Mouse (Mus musculus) limb, embryonic 12.5 days (tissue): ENCODE data around the gene Limd2. TPM values are rescaled to one million over a fixed set of nuclear protein-coding genes. Genes with fewer than 3 reads are reported as not detected.

ENCODE experiments used
- ATAC-seq: fragments of 200-750 bp; cut with Nextera tagmentation; 2 replicates; pipeline ENCODE4 v1.8.0; 2017; ENCODE audit warnings: low read depth, moderate TSS enrichment; ENCODE audit not compliant: insufficient number of reproducible peaks, insufficient read depth, low FRiP score, low TSS enrichment
- H3K27ac ChIP-seq: fragments of 300-500 bp; sonication (generic); 2 replicates; pipeline ENCODE4 v1.5.1; 2016; ENCODE audit warnings: mild to moderate bottlenecking, moderate library complexity
- H3K27me3 ChIP-seq: fragments of 300-500 bp; sonication (generic); 2 replicates; pipeline ENCODE4 v1.6.1; 2016; ENCODE audit warnings: mild to moderate bottlenecking, moderate library complexity
- H3K36me3 ChIP-seq: fragments of 300-500 bp; sonication (generic); 2 replicates; pipeline ENCODE4 v1.6.1; 2016; ENCODE audit warnings: mild to moderate bottlenecking, moderate library complexity
- H3K4me1 ChIP-seq: fragments of 300-500 bp; sonication (generic); replicated peaks from 2 replicates; pipeline ENCODE4 v1.6.1; 2016
- H3K4me2 ChIP-seq: fragments of 300-500 bp; sonication (generic); 2 replicates; pipeline ENCODE4 v1.6.1; 2016; ENCODE audit warnings: mild to moderate bottlenecking, moderate library complexity
- H3K4me3 ChIP-seq: fragments of 300-500 bp; sonication (generic); replicated peaks from 2 replicates; pipeline ENCODE4 v1.5.1; 2016; ENCODE audit warnings: mild to moderate bottlenecking
- H3K9ac ChIP-seq: fragments of 300-500 bp; sonication (generic); replicated peaks from 2 replicates; pipeline ENCODE4 v1.6.1; 2016; ENCODE audit warnings: mild to moderate bottlenecking, moderate library complexity
- H3K9me3 ChIP-seq: fragments of 300-500 bp; sonication (generic); 2 replicates; pipeline ENCODE4 v1.6.1; 2016; ENCODE audit warnings: mild to moderate bottlenecking, moderate library complexity
- WGBS: fragments of 180-500 bp; shearing (Covaris S2); methylation state at CpG from one replicate; pipeline ENCODE4 v1.1.7; 2016; 5-methylcytosine and 5-hydroxymethylcytosine counted together
- polyA plus RNA-seq: library from polyadenylated mRNA; unstranded; fragments of >200 nt; fragmentation: Nextera tagmentation; extraction: Ambion mirVana; gene quantifications from 2 replicates; pipeline ENCODE4 v1.2.1, GENCODE M21; 2016

The Limd2 gene
- polyA plus RNA-seq, 1 experiment from 2014 or later: 508 TPM

DNA sequence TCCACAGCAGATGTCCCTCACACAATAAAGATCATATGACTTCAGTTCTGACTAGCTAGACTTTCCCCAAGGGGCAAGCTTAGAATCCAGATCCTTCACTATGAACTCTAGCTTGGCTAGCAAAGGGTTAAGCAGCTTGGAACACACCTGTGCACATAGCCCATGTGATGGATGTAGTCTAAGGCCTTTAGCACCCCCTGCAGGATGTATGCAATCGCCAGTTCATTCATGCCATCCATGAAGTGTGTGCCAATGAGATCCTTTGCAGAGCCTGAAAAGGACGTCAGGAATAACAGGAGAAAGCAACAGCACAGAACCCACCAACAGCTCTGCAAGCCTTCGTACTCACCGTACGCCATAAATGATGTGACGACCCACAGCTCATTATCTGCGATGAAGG is 10.1 kb upstream of the Limd2 start:
- H3K36me3 ChIP-seq: peaks cover 62% of the 10 kb centered on the region

DNA sequence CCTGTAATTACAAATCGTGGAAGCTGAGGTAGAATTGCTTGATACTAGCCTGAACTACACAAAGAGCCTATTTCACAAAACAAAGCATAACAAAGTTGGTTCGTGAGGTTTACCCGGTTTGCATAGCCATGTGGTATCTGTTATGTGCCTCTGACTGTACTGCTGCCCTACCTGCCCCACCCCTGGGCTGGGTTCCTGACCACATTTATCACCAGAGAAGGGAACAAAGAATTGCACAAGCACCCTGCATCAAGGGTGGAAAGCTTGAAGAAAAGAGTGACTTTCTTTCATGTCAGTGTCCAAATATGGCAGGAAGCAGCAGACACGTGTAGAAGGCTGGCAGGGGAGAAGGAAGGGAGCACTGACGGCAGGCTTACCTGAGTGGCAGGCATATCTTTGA is 6.8 kb upstream of the Limd2 start:
- H3K4me3 ChIP-seq: no peak overlapping the region
- H3K9ac ChIP-seq: no peak overlapping the region
- peaks cover 85% of the 10 kb centered on the region for H3K36me3 ChIP-seq
- WGBS: 90% methylated on average over 5 of the region's 5 CpGs
- H3K4me2 ChIP-seq: no peak overlapping the region
- no peak for ATAC-seq
- H3K27me3 ChIP-seq: no peaks in the 10 kb centered on the region
- H3K4me1 ChIP-seq: no peaks in the 10 kb centered on the region
- H3K27ac ChIP-seq: no peak overlapping the region
- H3K9me3 ChIP-seq: no peaks in the 10 kb centered on the region

More for the DNA sequence above, 10.1 kb upstream of the Limd2 start:
- Histone ChIP-seq H3K4me1 (0 out of 2 replicates have a peak, but pooled peaks cover 6% of the 10 kb centered on the region), H3K4me2 (no peak overlapping the region), H3K27me3 (no peaks in the 10 kb centered on the region), H3K9ac (no peak overlapping the region), H3K9me3 (no peaks in the 10 kb centered on the region), H3K27ac (no peak overlapping the region), H3K4me3 (no peak overlapping the region)
- ATAC-seq: no peak
- WGBS: 79% methylated on average over 7 of the region's 7 CpGs

DNA sequence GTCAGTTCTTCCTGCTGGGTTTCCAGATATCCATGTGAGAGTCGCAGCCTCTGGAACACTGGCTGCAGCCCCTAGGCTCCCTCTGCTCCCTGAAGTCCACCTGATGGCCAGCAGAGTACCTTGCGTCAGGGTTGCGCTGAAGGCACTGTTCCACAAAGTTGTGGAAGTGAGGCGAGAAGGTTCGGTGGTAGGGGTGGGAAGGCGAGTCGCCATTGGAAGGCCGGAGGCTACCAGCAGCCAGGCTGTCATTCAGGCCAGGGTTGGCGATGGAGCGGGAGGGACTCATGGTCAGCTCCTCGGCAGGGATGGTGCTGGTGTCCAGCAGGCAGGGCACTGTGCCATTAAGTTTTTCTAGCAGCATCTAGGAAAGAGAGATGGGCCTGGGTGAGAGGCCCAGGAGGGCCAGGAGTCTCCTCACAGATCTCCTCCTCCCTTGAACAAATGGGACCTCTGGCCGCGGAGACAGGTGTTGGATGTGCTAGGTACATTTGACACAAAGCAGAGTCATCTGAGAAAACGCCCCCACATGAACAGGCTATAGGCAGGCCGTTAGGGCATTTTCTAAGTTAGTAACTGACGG is 4.0 kb upstream of the Limd2 start:
- WGBS: 90% methylated on average over 16 of the region's 16 CpGs
- no peak for ATAC-seq
- Histone ChIP-seq H3K4me3 (no peak overlapping the region), H3K36me3 (peaks cover 69% of the 10 kb centered on the region), H3K4me2 (no peak overlapping the region), H3K4me1 (peaks cover 17% of the 10 kb centered on the region), H3K9me3 (no peaks in the 10 kb centered on the region), H3K27me3 (no peaks in the 10 kb centered on the region), H3K9ac (no peak overlapping the region), H3K27ac (no peak overlapping the region)

DNA sequence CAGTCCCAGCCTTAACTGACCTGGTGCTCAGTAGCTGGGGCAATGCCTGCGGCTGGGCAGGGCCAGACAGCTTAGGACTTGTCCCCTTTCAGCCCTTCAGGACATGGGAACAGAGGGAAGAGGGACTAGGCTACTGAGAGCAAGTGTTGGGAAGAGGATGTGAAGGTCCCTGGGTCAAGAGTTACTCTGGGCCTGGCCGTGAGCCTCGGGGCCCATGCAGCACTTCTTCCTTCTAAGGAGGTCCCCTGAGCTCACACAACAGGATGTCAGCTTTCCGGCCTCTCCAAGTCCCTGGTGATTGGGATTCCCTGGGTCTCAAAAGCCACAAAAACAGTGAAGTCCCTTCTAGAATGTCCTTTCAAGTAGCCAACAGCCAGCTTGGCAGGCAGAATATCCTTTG is 2.9 kb upstream of the Limd2 start:
- no peak for ATAC-seq
- Histone ChIP-seq H3K9me3 (no peaks in the 10 kb centered on the region), H3K27ac (no peak overlapping the region), H3K36me3 (peaks cover 65% of the 10 kb centered on the region), H3K4me3 (no peak overlapping the region), H3K27me3 (no peaks in the 10 kb centered on the region), H3K4me2 (no peak overlapping the region), H3K9ac (no peak overlapping the region), H3K4me1 (peaks cover 25% of the 10 kb centered on the region)
- WGBS: 80% methylated on average over 4 of the region's 4 CpGs

DNA sequence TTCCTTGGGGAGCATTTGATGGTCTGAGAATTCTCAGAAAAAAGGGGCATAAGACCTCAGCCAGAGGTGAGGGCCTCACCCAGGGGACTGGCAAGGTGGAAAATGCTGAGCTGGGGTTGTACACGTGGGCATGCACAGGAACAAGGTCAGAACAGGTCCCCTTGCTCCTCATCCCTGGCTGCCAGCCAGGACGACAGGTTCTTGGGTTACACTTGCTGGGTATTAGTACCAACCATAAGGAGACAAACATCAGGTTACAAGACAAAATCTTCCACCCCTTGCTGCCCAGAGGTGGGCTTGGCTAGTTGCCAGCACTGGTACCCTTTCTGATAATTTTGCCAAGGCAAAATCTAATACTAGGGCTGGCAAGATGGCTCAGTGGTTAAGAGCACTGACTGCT is 1.6 kb upstream of the Limd2 start:
- ATAC-seq: no peak
- Histone ChIP-seq H3K4me1 (peaks cover 36% of the 10 kb centered on the region), H3K4me2 (no peak overlapping the region), H3K9me3 (no peaks in the 10 kb centered on the region), H3K36me3 (peaks cover 67% of the 10 kb centered on the region), H3K9ac (no peak overlapping the region), H3K27me3 (no peaks in the 10 kb centered on the region), H3K27ac (peak overlapping the region; percentile 100; the same call in 1 of the 2 replicates), H3K4me3 (no peak overlapping the region)
- 82% methylated on average over 2 of the region's 2 CpGs for WGBS

DNA sequence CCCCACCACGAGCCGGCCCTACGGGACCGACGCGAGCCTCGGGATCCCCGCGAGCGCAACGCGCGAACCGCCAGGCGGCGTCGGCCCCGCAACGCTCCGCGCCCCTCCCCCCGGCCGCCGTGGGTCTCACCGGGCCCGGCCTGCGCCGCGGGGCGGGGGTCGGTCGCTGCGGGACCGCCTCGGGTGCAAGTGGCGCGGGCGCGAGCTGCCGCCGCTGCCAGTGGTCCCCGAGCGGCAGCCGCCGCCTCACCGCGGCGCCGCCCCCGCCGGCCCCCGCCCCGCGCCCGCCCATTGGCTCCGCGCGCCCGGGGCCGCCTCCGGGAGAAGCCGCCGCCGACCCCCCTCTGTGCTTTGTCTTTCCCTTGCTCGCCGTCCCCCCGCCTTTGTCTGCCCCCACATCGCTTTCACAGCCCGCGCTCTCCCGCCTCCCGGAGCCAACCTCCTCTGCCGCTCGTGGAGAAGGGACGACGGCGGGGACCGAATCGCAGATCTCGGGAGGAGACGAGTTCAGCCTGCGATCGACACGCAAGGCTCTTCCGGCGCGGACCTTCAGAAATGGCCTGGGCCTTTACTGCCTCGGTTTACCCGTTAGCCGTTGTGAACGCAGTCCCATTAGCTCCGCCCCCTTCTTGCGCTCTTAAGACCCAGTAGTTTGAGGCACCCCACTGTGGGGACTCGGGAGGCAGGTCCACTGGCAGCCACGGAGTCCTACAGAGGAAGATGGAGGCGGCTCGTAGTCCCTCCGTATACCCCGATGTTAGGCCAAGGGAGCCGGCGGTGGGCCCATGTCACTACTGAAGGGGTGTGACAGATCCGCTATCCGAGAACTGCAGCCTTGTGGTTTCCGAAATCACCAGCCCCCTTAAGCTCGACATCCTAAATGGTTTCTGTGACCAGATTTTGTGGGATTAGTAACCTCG is 479 bp downstream of the Limd2 start:
- H3K9me3 ChIP-seq: no peaks in the 10 kb centered on the region
- peak overlapping the region; percentile 95 for H3K4me2 ChIP-seq
- H3K36me3 ChIP-seq: peaks cover 67% of the 10 kb centered on the region
- H3K4me3 ChIP-seq: peak overlapping the region; percentile 85
- H3K9ac ChIP-seq: peak overlapping the region; percentile 98
- ATAC-seq: peak; percentile 35
- H3K4me1 ChIP-seq: peaks cover 47% of the 10 kb centered on the region
- peak overlapping the region; percentile 100 for H3K27ac ChIP-seq
- under 1% methylated on average over 104 of the region's 106 CpGs for WGBS
- H3K27me3 ChIP-seq: no peaks in the 10 kb centered on the region

DNA sequence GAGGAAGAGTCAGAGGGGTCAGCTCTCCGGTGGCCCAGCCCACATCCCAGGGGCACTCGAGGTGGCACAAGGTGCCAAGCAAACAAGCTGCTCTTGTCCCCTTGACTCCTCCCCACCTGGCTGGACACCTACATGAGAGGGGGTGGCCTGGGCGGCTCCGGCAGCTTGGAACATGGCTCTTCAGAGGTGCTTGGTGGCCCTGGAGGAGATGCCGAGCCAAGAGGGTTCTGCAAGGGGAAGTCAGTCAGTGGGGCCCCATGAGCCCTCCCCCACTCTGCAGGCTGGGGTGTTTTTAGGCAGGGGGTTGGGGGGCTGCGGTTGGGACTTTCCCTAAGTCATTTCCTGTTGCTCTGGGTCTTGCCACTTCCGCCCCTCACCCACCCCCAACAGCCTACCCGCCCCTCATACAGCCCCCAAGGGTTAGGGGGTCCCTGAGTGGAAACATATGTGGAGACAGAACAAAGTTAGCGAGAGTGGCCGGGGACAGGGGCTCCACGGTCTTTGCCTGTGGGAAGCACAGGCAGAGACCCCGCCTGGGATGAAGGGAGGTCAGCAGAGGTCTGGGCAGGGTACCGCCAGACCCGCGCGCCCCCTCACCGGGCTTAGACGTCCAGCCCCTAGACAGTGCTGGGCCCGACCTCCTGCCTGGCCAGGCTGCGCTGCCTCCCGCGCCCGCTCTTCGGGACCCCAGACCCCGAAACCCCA is 1.3 kb downstream of the Limd2 start:
- ATAC-seq: peak; percentile 58
- 3% methylated on average over 23 of the region's 25 CpGs for WGBS

DNA sequence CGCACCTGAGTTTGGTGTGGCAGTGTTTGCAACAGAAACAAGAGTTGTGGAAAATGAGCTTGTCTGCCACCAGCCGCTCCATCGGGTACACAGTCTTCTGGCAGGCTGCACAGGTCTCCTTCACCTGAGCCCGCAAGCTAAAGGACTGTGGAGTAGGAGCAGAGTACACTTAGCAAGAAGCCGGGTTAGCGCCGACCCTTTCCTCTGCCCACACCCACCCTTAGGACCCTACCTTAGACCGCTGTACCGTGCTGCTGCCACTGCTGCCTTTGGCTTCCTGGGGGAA is 1.8 kb downstream of the Limd2 start:
- peak overlapping the region; percentile 95 for H3K4me2 ChIP-seq
- H3K27me3 ChIP-seq: no peaks in the 10 kb centered on the region
- WGBS: 37% methylated on average over 9 of the region's 9 CpGs
- H3K4me1 ChIP-seq: peaks cover 47% of the 10 kb centered on the region
- H3K4me3 ChIP-seq: peak overlapping the region; percentile 85
- H3K9ac ChIP-seq: peak overlapping the region; percentile 98
- H3K36me3 ChIP-seq: peaks cover 67% of the 10 kb centered on the region
- no peaks in the 10 kb centered on the region for H3K9me3 ChIP-seq
- H3K27ac ChIP-seq: peak overlapping the region; percentile 100
- peak; percentile 5 for ATAC-seq

More for the DNA sequence above, 1.3 kb downstream of the Limd2 start:
- Histone ChIP-seq H3K4me1 (peaks cover 47% of the 10 kb centered on the region), H3K9me3 (no peaks in the 10 kb centered on the region), H3K9ac (peak overlapping the region; percentile 98), H3K4me2 (peak overlapping the region; percentile 95), H3K27me3 (no peaks in the 10 kb centered on the region), H3K27ac (peak overlapping the region; percentile 100), H3K36me3 (peaks cover 67% of the 10 kb centered on the region), H3K4me3 (peak overlapping the region; percentile 85)

DNA sequence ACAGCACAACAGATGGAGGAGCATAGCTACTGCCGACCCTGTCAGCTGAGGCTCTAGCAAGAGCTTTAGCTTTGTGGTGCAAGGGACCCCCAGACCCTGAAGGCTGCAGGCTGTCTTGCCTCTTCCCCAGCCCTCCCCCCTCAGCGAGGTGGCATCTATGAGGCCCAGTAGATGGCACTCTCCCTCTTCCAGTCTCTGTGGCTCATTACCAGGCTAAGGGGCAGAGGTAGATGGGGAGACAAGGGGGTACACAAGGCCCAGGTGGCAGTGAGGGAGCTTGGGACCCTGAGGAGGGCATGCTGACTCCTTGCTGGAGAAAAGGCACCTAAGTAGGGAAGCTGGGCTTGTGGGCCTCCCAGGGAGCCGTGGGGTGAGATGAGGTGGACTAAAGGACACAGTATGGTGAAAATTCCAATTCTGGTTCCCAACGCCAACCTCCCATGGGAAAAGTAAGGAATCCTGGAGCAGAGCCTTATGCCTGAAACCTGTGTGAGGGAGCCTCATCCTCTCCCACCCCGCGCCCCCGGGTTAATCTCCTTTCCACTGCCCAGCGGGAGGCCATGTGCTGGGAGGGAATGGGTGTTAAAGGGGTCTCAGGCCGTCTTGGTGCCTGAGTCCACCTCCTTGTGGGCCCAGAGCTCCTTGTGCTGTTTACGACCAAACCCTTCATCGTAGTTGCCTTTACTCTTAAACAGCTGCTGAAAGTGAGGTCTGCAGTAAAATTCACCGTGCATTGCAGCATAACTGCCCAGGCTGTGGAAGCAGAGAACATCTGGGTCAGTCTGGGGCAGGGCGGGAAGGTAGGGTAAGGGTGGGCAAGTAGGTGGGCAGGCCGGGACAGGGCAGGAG is 2.4 kb downstream of the Limd2 start:
- Histone ChIP-seq H3K27ac (peak overlapping the region; percentile 100), H3K4me3 (peak overlapping the region; percentile 85), H3K27me3 (no peaks in the 10 kb centered on the region), H3K36me3 (peaks cover 67% of the 10 kb centered on the region), H3K4me1 (peaks cover 47% of the 10 kb centered on the region), H3K4me2 (peak overlapping the region; percentile 95), H3K9me3 (no peaks in the 10 kb centered on the region), H3K9ac (peak overlapping the region; percentile 98)
- 50% methylated on average over 14 of the region's 14 CpGs for WGBS
- no peak for ATAC-seq

DNA sequence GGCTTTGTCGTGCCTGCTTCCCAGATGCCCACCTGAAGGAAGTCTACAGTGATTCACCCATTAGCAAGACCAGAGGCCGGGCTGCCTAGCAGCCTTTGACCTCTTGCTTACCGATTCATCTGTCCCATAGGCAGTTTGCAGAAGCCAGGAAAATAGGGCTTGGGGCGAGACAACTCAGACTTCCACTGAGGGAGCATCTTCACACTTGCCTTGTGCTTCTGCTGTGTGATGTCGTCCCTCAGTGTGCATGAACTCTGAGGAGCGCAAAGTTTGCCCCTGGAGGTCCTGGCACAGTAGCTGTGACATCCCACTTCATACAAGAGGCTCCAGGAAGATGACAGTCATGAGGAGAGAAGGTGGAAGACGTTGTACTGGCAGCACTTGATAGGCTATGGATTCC is 3.5 kb downstream of the Limd2 start:
- H3K9ac ChIP-seq: no peak overlapping the region
- H3K4me3 ChIP-seq: no peak overlapping the region
- no peak overlapping the region for H3K4me2 ChIP-seq
- H3K36me3 ChIP-seq: peaks cover 67% of the 10 kb centered on the region
- peaks cover 45% of the 10 kb centered on the region for H3K4me1 ChIP-seq
- ATAC-seq: no peak
- 87% methylated on average over 7 of the region's 7 CpGs for WGBS
- no peaks in the 10 kb centered on the region for H3K9me3 ChIP-seq
- no peak overlapping the region for H3K27ac ChIP-seq
- H3K27me3 ChIP-seq: no peaks in the 10 kb centered on the region
